Mouse (Mus musculus) lung, postnatal 4 days (tissue): ENCODE measurements around the gene Lacc1.
"Not testable (repeated sequence)": the region's sequence is repeated elsewhere in the genome, so short reads cannot be mapped to it uniquely, and the experiment has no call there.

Source experiments
- DNase-seq, 2 experiments: peaks; one replicate each; pipeline ENCODE4 v3.0.0; 2021

Lacc1 gene

DNA sequence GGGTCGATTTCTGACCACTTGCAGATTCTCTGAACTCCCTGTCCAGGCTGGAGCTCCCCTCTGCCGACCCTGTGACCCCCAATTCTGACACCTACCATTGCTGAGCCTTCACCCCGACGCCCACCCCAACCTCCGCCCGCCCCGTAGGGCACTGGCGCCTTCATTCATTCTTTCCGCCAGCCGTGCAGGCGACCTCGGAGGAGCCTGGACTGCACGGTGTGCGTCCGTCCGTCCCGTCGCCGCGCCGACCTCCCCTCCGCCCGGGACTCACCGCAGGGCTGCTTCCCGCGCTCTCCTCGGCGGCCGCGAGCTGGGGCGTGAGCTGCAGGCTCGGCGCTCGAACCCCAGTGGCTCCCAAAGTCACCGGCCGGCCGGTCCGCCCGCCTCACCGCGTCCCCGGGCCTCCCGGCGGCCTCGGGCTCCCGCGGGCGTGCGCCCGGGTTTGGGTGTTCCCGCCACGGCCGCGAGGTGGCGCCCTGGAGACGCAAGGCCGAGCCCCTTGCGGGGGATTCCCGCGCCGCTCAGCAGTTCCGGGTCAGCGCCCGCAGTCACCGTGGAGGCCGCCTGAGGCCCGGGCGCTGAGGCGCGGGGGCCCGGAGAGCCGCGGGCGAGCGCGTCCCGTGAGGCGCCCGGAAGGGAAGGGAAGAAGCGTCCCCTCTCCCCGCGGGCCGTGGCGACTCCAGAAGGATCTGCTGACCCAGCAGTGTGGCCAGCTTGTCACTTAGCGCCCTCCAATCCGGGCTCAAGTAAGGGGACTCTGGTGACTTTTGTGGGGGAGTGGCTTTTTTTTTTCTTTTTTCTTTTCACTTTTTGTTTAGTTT is at the start of gene Lacc1, which contains the start of gene Ccdc122:
Lacc1 (minus strand) TSS at position 679 of the 821 bp plus-strand sequence.
Ccdc122 (plus strand) TSS at position 547 of the 821 bp plus-strand sequence.
- peak; percentile 88 to 91 for DNase-seq

DNA sequence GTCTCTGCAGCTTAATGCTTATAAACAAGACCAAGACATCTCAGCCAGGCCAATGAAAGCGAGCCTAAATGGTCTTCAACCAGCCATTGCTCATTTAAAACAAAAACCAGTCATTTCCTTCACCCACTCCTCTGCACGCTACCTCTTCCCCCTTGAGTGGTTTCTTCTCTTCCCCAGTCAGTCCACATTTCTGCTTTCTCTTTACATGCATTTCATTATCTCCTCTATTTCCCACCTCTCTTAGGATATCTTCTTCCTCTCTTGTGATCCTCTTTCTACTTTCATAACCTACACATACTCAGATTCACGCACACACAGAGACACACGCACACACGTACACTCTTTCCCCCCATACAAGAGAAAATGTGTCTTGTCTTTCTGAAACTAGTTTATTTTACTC is 44.5 kb upstream of the Lacc1 start:
- DNase-seq: no peak

DNA sequence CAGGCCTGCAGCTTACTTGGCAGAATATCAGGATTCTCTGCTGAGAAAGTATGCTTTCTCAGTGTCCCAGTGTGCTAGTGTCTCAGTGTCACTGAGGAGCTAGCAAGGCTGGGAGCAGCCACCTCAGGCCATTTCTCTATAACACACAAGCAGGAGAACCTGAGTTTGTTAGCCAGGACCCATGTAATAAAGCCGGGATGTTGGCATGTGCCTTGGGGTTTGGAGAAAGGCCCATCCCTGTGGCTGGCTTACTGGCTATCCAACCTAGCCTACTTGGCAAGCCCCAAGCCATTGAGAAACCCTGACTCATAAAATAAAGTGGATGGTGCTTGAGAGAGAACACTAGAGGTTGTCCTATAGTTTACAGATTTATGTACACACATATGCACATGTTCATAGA is 32.7 kb upstream of the Lacc1 start:
- no peak for DNase-seq

DNA sequence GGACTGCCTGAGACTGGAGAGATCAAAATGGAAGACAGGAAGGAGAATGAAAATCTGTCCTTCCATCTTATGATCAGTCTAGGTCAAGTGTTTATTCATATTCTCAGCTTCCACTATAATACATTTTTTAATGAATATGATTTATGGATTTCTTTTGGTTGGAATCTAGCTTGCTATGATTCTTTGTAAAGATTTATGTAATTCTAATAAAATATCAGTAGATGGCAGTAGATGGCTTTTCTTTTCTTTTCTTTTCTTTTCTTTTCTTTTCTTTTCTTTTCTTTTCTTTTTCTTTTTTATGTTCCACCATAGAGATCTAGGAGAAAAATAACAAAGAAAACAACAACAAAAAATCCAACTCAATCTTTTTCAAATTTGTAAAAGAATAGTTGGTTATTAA is 16.6 kb upstream of the Lacc1 start:
- no peak for DNase-seq

DNA sequence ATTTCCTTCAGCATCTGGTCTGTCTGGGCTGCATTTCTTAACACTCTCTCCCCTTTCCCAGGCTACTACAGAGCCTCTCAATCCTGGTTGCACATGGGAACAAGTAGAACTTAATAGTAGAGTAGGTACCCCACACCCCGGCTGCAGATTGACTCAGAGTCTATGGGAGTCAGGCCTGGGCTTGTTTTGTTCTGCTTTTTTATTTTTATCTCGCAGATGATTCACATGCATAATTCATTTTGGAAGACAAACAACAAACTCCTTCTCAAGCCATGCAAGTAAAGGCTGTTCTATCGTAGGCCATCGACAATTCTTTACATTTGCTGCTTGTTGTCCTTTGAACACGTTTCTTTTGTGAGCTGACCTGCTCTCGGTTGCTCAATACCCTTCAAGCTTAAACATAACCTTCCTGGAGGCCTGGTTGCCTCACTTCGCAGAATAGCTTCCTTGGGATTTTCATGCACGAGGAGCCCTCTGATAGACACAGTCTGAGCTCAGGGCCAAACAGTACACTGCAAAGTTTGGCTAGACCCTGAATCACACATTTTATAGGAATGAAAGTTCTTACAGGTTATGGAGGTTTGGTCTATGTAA is 1.2 kb upstream of the Lacc1 start:
- no peak for DNase-seq

DNA sequence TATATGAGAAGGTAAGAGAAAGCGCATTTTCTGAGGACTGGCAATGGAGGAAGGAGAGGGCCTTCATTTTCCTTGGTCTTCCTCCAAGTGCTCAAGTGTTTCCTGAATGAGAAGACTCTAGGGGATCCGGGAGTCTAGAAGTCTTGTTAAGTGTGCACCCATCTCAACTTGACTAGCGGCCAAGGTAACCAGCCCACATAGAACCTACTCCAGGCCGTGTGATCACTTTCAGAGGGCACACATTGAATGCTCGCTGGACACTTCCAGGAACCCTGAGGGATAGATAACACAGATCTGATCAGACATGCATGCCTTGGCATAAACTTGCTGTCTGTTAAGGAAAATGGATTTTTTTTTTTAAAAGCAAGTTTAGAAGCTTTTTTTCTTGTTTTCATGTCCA is 626 bp upstream of the Lacc1 start:
- DNase-seq: no peak

DNA sequence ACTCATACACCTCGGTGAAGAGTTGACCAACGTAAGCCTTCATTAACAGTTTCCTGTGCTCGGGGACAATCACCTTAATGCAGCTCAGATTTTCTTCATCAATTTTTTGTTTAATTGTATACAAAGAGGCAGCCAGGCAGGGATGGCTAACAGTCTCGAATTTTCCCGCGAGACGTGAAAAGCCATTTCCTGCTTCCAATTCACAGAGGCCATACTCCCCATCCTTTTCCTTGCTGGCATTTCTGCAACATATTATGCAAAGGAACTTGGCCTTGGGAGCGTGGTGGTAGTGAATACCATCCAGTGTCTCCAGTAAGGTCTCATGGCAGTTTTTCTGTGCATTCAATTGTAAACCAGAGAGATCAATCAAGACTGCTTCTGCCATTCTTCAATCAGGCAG is 1.7 kb downstream of the Lacc1 start:
- DNase-seq: no peak

DNA sequence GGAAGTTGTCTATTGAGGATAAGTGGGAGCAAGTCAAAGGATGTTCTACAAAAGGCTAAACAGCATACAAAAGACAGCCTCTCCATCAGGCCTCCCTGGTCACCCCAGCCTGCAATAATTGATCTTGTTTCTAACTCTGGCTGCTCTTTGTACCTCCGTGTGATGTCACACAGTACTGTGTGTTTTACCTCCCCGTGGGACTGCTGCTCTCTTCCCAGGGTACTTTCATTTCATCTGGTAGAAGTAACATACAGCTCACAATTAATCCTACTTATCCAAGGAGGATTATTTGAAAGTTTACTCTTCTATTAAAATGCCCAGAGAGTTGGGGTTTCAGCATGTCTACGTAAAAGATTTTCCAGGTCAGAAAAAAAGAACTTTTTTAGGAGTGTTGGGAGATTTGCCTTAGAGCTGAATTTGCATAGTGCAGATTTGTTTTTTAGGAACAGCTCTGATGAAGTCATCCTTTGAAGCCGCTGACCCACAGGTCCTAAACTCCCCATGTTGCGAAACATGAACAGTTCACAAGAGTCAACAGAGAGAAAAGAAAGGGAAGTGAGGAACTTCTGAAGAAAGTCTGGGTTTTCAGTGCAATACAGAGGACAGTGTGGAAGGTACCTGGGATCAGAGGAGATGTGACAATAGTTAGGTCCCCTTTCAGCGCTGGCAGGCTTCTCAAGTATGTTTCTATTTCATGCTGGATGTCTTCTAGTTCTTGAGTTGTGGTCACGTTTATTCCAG is 2.4 kb downstream of the Lacc1 start:
- no peak for DNase-seq

DNA sequence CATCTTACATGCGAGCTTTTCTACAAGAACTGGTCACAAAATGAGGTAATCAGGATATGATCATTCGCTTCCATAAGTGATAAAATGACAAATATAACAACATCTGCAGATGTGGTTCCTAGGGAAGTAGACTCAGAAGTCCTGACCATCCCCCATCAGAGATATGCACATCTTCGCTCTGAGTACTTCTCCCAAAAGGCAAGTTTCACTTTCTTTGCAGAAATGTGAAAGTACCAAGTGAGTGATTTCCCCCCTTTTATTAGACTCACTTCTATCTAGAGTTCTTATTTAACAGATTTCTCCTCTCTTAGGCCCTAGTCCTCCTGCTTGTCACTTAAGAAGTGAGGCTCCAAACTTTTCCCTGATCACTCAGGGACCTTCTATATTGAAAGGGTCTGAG is 3.3 kb downstream of the Lacc1 start:
- no peak for DNase-seq

DNA sequence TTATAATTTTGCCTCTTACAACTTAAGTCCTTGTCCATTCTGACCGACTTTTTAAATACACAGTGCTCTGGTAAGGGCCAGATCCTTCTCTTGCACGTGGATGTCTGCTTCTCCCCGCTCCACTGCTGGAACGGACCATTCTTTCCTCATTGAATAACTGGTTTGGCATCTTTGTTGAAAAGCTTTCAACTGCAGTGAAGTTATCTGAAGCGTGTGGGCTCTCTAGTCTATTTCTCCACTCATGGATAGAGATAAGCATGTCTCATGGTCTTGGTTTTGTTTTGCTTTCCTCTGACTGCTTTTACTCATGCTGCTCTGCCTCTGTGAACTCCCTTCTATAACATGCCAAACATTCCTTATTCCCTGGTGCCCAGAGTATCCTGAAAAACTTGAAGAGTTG is 4.3 kb downstream of the Lacc1 start:
- DNase-seq: peak in 1 of 2 experiments; percentile 30

DNA sequence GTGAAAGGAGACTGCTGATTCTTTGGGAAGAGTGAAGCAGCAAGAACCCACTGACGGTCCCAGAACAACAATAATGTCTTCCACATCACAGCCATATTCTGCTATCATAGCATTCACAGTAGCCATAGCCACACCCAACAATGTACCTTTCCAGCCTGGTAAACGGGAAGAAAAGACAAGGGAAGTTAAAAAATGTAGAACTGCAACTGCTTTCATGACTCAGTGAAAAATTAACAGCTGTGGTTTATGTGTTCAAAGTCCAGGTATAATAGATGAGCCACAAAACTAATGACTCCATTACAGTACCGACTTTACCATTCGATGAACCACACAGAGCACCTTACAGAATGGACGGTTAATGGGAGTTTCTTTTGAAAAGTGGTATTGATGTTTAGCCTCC is 5.9 kb downstream of the Lacc1 start:
- DNase-seq: no peak

DNA sequence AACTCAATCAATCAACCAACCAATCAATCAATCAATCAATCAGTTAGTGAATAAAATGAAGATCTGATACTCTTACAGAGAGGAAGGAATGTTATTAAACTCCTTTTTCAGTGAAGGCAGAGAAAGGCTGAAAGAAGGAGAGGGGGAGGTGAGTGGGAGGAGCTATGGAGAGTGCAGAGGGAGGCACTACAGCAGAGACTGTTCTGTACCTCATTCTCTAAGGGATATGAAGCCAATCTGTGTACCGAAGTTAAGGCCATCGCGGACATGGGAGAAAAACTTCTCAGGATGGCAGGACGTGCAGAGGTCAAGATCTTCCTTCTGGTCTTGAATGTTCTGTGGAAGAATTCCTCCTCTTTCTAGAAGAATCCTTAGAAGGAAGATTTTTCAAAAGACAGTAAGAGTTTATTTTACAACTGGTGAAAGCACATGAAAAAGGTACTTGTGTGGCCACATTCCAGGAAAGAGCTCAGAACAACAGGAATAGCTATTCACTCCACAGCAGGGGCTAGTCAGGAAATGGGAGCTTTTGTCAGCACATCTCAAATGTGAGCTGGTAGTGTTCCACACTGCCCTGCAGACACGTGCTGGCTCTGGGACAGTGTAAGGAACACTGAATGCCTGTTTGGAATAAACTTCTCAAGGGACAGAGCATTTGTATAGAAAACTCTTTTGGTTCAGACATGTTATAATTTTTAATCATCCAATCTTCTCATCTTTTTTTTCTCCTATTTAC is 7.2 kb downstream of the Lacc1 start:
- DNase-seq: no peak

DNA sequence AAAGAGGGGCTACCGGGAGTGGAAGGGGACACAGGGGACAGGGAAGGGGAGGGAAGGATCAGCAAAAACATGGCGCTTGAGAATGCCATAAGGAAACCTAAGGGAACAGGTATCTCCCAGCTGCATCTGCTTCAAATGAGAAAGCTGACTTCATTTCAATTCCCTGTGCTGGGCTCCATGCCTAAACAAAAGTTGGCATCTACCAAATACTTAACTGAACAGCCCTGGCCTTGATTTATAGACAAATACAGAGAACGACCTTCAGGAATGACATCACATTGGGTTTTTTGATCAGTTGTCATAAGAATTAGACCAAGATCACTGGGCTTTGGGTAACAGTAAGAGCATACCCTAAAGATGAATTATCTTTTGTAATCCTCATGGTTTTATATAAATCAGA is 12.2 kb downstream of the Lacc1 start:
- DNase-seq: no peak

DNA sequence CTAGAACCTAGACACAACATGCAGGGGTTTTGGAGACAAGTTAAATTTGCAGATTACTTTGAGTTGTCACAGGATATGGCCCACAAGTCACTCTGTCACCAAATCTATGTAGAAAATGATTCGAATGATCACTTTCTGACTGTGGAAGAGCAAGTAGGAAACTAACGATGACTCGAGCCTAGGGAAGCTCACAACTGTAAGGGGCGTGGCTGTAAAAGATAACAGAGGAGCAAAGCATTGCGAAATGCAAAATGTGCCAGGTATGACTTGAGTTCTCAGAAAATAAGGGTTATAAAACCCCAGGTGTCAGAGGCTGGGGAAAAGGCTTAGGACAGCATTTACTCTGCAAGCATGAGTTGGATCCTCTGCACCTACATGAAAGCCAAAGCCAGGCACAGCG is 19.5 kb downstream of the Lacc1 start:
- DNase-seq: no peak

DNA sequence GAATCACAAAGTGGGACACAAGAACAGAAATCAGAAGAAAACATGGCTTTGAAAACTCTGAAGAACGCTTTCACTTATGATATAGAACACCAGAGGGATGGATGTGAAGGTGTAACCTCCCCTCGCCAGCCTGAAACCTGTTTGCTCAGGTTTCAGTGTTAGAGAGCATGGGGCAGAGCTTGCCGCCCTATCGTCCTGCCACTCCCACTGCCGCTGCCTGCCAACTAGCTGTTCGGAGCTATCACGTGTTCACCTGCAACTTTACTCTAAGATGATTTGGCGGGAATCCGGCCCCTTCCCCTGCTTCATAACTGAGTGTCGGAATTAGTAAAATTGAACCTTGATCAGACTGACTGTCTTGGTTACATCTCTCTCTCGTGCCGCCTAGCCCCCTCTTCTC is 19.9 kb downstream of the Lacc1 start:
- DNase-seq: not testable (repeated sequence)

DNA sequence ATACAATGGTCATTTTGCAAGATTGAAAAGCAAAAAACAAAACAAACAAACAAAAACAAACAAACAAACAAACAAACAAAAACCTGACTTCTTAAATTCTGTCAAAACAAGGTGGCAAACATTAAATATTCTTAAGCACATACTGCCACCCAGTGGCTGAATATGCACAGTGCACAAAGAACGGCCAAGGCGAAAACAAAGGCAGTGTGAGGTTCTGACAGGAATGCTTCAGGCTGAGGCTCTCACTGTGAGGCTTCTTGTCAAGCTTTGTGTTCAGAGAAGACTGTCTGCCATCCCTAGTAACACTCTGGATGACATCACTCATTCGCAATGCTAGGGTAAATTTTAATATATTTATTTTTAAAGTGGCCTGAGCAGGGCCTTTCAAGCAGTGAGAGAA is 24.9 kb downstream of the Lacc1 start:
- DNase-seq: peak; percentile 46 to 74

DNA sequence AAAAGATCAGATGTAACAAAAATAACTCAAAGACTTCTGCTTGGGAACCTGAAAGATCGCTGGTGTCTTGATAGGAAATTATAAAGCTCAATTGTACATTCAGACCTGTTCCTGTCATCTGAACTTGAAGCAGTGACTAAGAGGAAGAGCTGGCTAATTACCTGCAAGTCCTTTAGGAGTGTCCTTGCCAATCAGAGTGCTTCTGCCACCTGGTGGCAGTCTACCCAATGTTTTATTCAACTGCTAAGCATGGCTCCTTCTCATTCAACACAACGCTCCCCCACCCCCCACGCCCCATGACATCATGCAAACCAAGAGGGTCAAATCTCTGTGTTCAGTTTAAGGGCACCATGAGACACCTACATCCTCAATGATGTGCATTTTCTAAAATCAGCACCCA is 28.5 kb downstream of the Lacc1 start:
- peak; percentile 66 to 83 for DNase-seq

DNA sequence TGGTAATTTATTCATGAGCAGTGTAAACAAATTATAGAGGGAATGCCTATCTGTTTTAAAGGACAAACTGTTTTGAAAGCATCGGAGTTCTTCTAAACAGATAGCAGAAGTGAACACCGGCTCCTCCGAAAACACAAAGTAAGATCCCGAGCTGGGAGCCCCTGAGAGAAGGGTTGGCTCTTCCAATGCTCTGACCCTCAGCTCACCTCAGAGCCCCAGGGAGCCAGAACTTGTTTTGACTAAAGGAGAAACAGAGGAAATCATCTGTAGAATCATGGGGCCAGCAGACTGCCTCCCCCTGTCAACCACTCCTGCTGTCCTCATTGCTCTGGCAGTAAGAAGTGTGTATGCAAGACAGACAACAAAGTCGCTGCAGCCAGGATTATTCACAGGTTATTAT is 31.1 kb downstream of the Lacc1 start:
- DNase-seq: no peak

DNA sequence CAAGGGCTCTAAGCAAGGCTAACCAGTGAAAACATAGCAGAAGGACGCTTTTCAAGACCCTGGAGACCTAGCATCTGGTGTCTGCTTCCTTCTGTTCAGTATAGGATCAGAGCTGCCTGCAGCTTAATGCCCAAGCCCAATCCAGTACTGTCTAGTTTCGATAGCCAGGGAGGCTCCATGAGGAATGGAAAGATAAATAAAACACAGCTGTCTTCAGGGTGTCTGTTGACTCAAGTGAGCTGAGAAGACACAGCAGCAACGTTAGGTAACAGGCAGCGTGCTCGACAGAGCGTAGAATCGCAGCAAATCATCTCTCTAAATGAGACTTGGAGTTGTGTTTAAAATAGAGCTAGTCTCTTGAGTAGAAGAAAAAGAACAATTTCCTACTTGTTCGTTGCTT is 32.0 kb downstream of the Lacc1 start:
- DNase-seq: peak in 1 of 2 experiments; percentile 33

DNA sequence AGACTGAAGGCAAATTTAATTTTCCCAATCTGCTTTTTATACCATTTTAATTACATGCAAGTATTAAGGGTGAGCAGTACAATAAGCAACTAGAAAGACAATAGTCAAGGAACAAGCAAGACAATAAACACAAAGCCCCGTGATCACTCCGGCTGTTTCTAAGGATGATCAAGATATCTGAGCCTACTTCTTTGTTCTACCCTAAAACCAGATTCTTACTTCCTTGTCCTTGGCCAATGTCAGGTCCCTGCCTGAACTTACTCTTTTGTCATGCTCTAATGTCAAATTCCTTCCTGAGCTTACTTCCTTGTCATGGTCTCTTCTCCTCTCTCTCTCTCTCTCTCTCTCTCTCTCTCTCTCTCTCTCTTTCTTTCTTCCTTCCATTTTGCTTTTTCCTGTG is 46.4 kb downstream of the Lacc1 start:
- not testable (repeated sequence) for DNase-seq

DNA sequence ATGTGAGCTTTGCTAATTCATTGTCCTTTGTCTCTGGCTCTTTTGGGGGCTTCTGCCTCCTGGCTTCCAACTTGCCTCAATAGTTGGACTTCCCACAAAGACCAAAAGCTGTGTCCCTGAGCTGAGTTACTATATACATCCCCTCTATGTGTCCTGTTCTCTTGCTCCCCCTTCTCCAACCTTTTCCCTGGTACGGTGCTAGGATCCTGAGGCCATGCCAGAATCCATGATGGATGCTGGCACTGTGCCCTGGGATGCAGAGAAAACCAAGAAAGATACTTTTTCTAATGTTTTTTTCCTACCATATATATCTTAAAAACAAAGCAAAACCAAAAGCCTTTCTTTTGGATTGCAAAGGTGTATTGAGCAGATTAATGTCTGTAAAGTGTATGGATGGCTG is 54.9 kb downstream of the Lacc1 start:
- DNase-seq: no peak

DNA sequence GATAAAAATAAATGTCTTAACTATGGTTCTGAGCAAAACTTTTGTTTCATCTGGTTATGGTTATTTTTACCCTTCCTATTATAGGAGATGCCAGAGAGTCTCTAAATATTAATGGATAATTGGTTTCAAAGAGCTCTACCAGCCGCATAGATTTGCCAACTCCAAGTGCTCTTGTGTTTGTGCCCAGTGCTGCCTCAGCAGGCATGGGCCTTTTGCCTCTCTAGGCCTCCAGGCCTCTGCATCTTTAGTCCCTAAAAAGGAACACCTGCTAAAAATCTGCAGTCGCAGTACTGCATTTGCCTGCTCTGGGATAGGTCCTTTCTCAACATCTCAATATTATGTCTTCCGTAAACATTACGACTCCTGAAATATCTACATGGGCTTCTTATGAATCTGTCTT is 55.5 kb downstream of the Lacc1 start:
- no peak for DNase-seq

DNA sequence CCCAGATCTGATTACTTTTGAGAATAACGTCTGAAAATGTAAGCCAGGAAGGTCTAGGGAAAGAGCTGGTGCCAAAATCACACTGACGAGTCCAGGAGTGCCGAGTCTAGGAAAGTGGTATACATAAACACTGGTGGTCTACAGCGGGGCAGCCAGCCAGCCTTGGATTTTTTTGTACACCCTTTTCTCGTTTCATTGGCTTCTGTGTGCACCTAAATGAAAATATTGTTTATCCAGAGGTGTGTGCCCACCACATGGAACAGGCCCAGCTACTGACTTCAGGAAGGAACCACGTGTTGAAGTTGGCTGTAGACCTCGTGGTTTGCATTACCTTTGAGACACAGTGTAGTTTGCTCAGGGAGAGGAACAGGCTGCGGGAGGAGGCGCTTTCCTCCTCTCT is 57.1 kb downstream of the Lacc1 start:
- no peak for DNase-seq
